Mouse (Mus musculus) lung, embryonic 16.5 days (tissue): ENCODE data around the gene Tspan10. TPM values are rescaled to one million over a fixed set of nuclear protein-coding genes. Genes with fewer than 3 reads are reported as not detected.

Experiments used
- ATAC-seq: fragments of 200-750 bp; cut with Nextera tagmentation; 2 replicates; pipeline ENCODE4 v1.8.0; 2017; ENCODE audit warnings: low read depth, mild to moderate bottlenecking, moderate library complexity
- H3K27ac ChIP-seq: fragments of 300-500 bp; sonication (generic); 2 replicates; pipeline ENCODE4 v1.5.1; 2014; ENCODE audit warnings: mild to moderate bottlenecking, control low read depth, low read length
- H3K27me3 ChIP-seq: fragments of 300-500 bp; sonication (generic); 2 replicates; pipeline ENCODE4 v1.6.1; 2014; ENCODE audit warnings: low read depth, low read length, mixed read lengths; ENCODE audit not compliant: control insufficient read depth, insufficient read depth
- H3K36me3 ChIP-seq: fragments of 300-500 bp; sonication (generic); 2 replicates; pipeline ENCODE4 v1.6.1; 2014; ENCODE audit warnings: low read length; ENCODE audit not compliant: control insufficient read depth, insufficient read depth
- H3K4me1 ChIP-seq: fragments of 300-500 bp; sonication (generic); replicated peaks from 2 replicates; pipeline ENCODE4 v1.6.1; 2014; ENCODE audit warnings: low read length, mixed read lengths; ENCODE audit not compliant: control insufficient read depth, insufficient read depth
- H3K4me2 ChIP-seq: fragments of 300-500 bp; sonication (generic); 2 replicates; pipeline ENCODE4 v1.6.1; 2014; ENCODE audit warnings: low read depth, low read length, control low read depth
- H3K4me3 ChIP-seq: fragments of 300-500 bp; sonication (generic); 2 replicates; pipeline ENCODE4 v1.5.1; 2014; ENCODE audit warnings: mild to moderate bottlenecking, low read length, control low read depth
- H3K9ac ChIP-seq: fragments of 300-500 bp; sonication (generic); 2 replicates; pipeline ENCODE4 v1.6.1; 2014; ENCODE audit warnings: low read length, control low read depth
- H3K9me3 ChIP-seq: fragments of 300-500 bp; sonication (generic); 2 replicates; pipeline ENCODE4 v1.6.1; 2016; ENCODE audit warnings: low read length; ENCODE audit not compliant: control insufficient read depth
- WGBS: fragments of 180-500 bp; shearing (Covaris S2); extraction: QIAGEN DNeasy Blood & Tissue Kit; methylation state at CpG from one replicate; pipeline ENCODE4 v1.1.7; 2014; 5-methylcytosine and 5-hydroxymethylcytosine counted together
- polyA plus RNA-seq: library from polyadenylated mRNA; unstranded; fragments of >200 nt; fragmentation: Nextera tagmentation; extraction: Ambion mirVana; gene quantifications from 2 replicates; pipeline ENCODE4 v1.2.1, GENCODE M21; 2015

Tspan10 gene
- polyA plus RNA-seq, 1 experiment from 2014 or later = not detected

DNA sequence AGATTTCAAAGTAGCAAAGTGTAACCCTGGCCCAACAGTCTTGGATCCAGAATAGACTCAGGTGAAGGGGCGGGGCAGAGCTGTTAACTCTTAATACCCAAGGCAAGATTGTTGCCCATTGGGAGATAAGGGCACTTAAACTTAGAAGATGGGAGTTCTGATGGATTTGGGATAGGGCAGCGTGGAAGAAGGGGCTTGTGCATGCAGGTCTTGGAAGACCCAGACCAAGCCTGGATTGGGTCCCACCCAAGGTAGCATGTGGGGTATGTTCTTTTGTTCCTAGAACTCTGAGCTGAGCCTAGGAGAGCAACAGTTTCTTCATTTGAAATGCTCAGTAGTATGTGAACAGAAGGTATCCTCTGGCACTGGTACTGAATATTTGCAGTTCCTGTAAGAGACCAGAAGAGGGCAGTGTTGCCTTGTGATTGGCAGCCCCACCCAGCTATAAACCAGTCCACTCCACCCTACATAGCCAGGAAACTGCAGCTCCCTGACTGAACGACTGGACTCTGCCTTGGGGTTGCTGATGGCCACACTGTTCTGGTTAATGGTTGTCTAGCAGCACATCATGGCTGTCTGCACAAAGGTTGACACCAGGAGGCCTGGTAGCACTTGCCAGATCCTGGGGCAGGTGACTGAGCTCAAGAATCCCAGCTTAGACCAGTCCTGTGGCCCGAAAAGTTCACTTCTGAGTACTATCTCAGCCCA lies 46.8 kb downstream of the Tspan10 start:
- Histone ChIP-seq H3K27ac (no peak overlapping the region), H3K27me3 (no peaks in the 10 kb centered on the region), H3K9ac (no peak overlapping the region), H3K36me3 (peaks cover 11% of the 10 kb centered on the region), H3K9me3 (no peaks in the 10 kb centered on the region), H3K4me1 (peaks cover 29% of the 10 kb centered on the region), H3K4me3 (no peak overlapping the region), H3K4me2 (no peak overlapping the region)
- 54% methylated on average over 4 of the region's 4 CpGs for WGBS
- ATAC-seq = peak; percentile 26

DNA sequence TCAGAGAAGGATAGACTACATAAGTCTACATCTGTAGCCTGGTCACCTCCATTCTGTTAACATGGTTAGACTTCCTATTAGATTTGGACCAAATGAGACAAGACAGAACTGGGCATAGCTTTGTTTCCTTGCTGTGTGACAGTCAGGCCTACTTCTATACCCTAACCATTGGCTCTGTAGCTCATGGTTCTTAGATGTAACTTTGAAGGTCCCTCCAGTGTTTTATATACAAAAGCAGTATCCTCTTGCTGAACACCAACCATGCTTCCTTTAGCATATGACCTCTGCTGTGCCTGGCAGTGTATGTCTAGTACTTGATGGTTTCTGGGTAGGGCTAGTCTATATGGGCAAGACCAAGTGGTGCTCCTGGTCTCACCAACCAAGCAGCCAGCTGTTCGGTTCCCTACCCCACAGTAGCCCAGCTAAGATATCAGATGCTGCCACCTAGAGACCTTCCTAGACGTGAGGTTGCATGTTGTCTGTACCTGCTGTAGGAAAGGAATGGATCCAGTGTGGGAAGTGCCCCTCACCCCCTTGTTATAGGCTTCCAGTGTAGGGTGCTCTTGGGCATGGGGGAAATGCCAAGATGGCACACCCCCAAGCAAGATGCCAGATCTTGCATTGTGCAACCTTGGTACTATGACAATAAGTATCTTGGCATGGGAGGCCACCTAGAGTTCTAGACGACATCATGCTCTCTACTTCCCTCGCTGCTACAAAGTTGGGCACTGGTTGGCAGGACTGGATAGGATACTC lies 48.0 kb downstream of the Tspan10 start:
- Histone ChIP-seq H3K36me3 (peaks cover 17% of the 10 kb centered on the region), H3K4me2 (peak overlapping the region; percentile 87; the same call in 1 of the 2 replicates), H3K27ac (peak overlapping the region; percentile 86), H3K9ac (peak overlapping the region; percentile 89), H3K27me3 (no peaks in the 10 kb centered on the region), H3K4me3 (no peak overlapping the region), H3K9me3 (no peaks in the 10 kb centered on the region), H3K4me1 (peaks cover 25% of the 10 kb centered on the region)
- WGBS = 31% methylated on average over 4 of the region's 4 CpGs
- ATAC-seq = no peak

DNA sequence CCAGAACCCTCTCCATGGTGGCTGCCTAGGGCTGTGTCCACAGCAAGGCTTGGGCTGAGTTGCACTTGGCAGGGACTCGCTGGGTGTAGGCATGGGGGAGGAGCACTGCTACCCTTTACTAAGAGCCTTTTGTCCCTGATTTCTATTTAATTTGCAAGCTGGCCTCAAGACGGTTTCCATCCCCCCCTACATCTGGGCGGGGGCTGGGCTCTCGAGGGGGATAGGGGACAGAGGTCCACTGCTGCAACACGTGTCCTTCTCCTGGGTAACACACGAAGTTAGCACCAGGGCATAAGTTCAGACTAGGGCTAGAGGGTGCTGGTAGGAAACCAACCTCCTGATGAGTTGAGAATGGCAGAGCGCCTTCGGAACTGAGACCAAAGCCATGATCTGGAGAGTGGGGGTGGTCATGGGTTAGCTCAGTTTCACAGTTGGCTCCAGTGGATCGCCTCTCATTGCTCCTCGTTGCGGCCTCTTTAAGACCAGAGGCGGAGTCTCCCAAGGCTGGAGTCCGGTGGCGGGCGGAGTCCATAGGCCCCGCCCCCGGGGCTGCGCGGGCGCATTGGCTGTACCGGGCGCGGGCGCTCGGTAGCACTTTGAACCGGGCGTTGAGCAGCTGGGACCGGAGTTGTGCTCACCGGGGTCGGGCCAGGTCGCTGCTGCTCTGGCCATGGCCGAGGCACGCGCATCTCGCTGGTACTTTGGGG lies 49.0 kb downstream of the Tspan10 start, which contains the start of gene Slc25a10:
Gene Slc25a10 (plus strand): TSS at position 524 of the 707 bp plus-strand sequence.
- H3K4me2 ChIP-seq = peak within 1 kb of the TSS; percentile 87
- WGBS = under 1% methylated on average over 35 of the region's 35 CpGs
- H3K36me3 ChIP-seq = peaks cover 26% of the 10 kb centered on the region
- H3K9me3 ChIP-seq = no peaks in the 10 kb centered on the region
- peaks cover 20% of the 10 kb centered on the region for H3K4me1 ChIP-seq
- H3K9ac ChIP-seq = peak within 1 kb of the TSS; percentile 89
- no peaks in the 10 kb centered on the region for H3K27me3 ChIP-seq
- H3K27ac ChIP-seq = peak within 1 kb of the TSS; percentile 86
- H3K4me3 ChIP-seq = peak within 1 kb of the TSS; percentile 88
- peak; percentile 91 for ATAC-seq

DNA sequence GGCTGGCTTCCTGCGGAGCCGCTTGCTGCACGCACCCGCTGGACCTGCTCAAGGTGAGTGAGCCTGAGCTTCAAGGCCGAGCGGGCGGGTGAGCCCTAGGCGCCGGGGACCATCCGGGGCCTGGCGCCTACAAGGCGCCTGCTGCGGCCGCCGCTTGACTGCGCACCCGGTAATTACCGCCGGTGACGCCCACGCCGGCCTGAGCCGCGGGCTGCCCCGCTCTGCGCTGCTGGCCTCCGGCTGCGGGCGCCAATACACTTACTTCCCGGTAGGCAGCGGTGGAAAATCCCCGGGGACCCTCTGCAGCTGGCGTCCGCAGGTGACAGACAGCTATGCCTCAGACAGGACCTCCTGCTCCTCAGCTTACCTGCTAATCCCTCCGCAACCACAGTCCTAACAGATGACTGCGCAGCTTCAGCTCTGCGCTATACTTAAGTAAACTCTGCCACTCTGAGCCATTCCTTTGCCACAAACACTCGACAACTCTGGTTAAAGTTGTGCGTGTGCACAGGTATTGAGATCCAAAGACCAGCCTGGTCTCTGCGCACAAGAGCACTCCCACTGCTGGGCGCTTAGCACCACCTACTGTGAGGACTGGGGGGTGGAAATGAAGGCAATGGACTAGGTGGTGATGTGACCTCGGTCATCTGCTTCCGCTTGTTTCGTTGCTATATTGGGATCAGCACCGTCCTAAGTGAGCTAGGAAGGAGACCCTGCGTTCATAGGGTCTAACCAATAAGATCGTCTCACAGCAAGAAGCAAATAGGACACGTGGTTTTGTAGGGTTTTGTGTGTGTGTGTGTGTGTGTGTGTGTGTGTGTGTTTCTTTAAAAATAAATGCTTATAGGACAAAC lies 49.8 kb downstream of the Tspan10 start:
- no peaks in the 10 kb centered on the region for H3K27me3 ChIP-seq
- peak overlapping the region; percentile 89 for H3K9ac ChIP-seq
- peak overlapping the region; percentile 88 for H3K4me3 ChIP-seq
- under 1% methylated on average over 48 of the region's 48 CpGs for WGBS
- H3K4me1 ChIP-seq = peaks cover 20% of the 10 kb centered on the region
- H3K27ac ChIP-seq = peak overlapping the region; percentile 86
- H3K36me3 ChIP-seq = peaks cover 30% of the 10 kb centered on the region
- peak overlapping the region; percentile 87 for H3K4me2 ChIP-seq
- ATAC-seq = peak; percentile 24
- no peaks in the 10 kb centered on the region for H3K9me3 ChIP-seq

DNA sequence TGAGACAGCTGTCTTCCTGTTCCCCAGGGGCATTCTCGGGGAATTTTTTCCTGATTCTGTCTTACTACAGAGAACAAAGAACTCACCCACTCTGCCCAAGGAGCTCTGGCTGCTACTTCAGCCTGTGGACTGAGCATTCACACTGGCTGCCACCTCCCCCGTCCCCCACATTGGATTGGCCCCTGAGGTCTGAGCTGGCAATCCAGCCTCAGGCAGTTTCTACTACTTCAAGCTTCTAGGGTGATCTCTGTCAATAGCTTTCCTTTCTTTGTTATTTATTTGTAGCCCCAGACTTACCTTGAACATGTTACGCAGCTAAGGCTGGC lies 50.4 kb downstream of the Tspan10 start:
- H3K27ac ChIP-seq = peak overlapping the region; percentile 47
- peak overlapping the region; percentile 87 for H3K4me2 ChIP-seq
- no peaks in the 10 kb centered on the region for H3K27me3 ChIP-seq
- 20% methylated on average over 3 of the region's 3 CpGs for WGBS
- H3K4me1 ChIP-seq = peaks cover 20% of the 10 kb centered on the region
- ATAC-seq = no peak
- H3K9ac ChIP-seq = peak overlapping the region; percentile 89
- H3K4me3 ChIP-seq = peak overlapping the region; percentile 88
- H3K36me3 ChIP-seq = peaks cover 25% of the 10 kb centered on the region
- H3K9me3 ChIP-seq = no peaks in the 10 kb centered on the region

DNA sequence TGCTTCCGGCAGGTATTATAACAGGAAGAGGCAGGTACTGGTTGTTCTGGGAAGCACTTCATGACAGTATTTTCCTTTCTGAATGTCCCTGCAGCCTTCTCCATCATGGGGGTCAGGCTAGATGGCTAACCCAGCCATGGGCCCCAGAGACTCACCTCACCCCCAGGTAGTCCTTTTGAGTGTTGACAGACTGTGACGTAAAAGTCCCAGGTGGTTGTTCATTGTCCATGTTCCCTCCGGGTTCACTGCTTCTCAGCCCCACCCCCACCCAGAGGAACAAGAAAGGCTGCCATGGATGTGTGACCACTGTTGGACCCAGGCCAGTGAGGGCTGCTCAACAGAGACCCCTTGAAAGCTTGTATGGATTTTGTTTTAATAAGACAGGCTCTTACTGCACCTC lies 50.9 kb downstream of the Tspan10 start:
- Histone ChIP-seq H3K9me3 (no peaks in the 10 kb centered on the region), H3K4me1 (peaks cover 20% of the 10 kb centered on the region), H3K4me2 (peak overlapping the region; percentile 87), H3K27ac (peak overlapping the region; percentile 47), H3K9ac (peak overlapping the region; percentile 89), H3K36me3 (peaks cover 23% of the 10 kb centered on the region), H3K4me3 (peak overlapping the region; percentile 88), H3K27me3 (no peaks in the 10 kb centered on the region)
- WGBS = 35% methylated on average over 3 of the region's 3 CpGs
- ATAC-seq = no peak

DNA sequence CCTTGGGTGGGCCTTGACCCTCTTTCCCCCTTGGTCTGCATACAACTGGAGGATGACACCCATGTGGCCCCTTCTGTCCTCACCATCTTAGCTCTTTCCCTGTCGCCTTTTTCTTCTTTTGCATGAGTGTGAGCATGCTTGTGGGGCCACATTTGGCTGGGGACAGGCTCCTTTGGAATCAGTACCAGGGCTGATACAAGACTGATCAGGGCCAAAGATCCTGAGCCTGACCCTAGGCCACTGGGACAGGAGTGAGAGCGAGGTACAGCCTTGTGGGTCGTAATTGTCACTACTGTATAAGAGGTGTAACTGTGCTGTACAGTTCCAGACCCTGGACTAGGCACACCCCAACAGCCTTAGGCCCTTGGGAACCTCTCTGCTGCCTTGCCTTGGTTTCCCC lies 51.5 kb downstream of the Tspan10 start:
- Histone ChIP-seq H3K36me3 (peaks cover 26% of the 10 kb centered on the region), H3K4me1 (peaks cover 20% of the 10 kb centered on the region), H3K9me3 (no peaks in the 10 kb centered on the region), H3K4me3 (no peak overlapping the region), H3K27me3 (no peaks in the 10 kb centered on the region), H3K4me2 (peak overlapping the region; percentile 87; the same call in 1 of the 2 replicates), H3K27ac (no peak overlapping the region), H3K9ac (no peak overlapping the region)
- no peak for ATAC-seq
- WGBS = 65% methylated on average over 3 of the region's 3 CpGs
